ENCODE assay signal across 24 mouse cellular contexts in genomic region chr9:13507822-13508188, GRCm38 (mm10).
A peak's percentile ranks its signal among the peaks of the same experiment; 100 is the strongest.
DNase-seq lines count a peak whose midpoint lies in the region; ATAC-seq and TF ChIP-seq lines count a peak whose summit lies in the region.
"Had no signal": no experiment of that assay in that cellular context is flagged by ENCODE, and none has a peak within 500 bp of the region (broad histone marks: within the 10 kb centered on the region; RNA-seq: fewer than 3 reads in every experiment).

No protein-coding gene starts in this region.

- no peak for ATAC-seq in kidney, embryonic 14.5 days (ENCODE audit: low FRiP score, low TSS enrichment)
- peak; percentile 50 for ATAC-seq in lung, embryonic 14.5 days (ENCODE audit: insufficient read depth)
- no peak for ATAC-seq in CD4-positive, CD25-positive, alpha-beta regulatory T cell, adult 4 months
- ATAC-seq: activated CD4-positive, CD25-positive, alpha-beta regulatory T cell, adult 4 months; forebrain, embryonic 14.5 days; Patski had no signal

- no peak overlapping the region for H3K4me2 ChIP-seq in kidney, embryonic 14.5 days (replicated peaks; ENCODE audit: low read depth, low read length)
- no peak overlapping the region for H3K4me2 ChIP-seq in lung, embryonic 14.5 days
- H3K4me2 ChIP-seq: heart, embryonic 15.5 days; hindbrain, embryonic 14.5 days had no signal

- peak overlapping the region; percentile 59 for H3K27ac ChIP-seq in kidney, embryonic 14.5 days (ENCODE audit: low read depth, low read length)
- no peak overlapping the region for H3K27ac ChIP-seq in kidney, adult 2 months (ENCODE audit: insufficient read depth, low read depth, low read length)
- peak overlapping the region; percentile 8; the same call in 1 of the 2 replicates for H3K27ac ChIP-seq in lung, embryonic 14.5 days (ENCODE audit: low read depth)
- H3K27ac ChIP-seq: embryonic facial prominence, embryonic 10.5 days; forebrain, embryonic 10.5 days; heart, embryonic 10.5 days; heart, embryonic 15.5 days; hindbrain, embryonic 10.5 days; hindbrain, embryonic 14.5 days had no signal

- no peaks in the 10 kb centered on the region for H3K36me3 ChIP-seq in kidney, embryonic 14.5 days (ENCODE audit: control insufficient read depth, insufficient read depth, low read length)
- no peaks in the 10 kb centered on the region for H3K36me3 ChIP-seq in kidney, adult 2 months (ENCODE audit: control insufficient read depth, insufficient read depth, low read length)
- H3K36me3 ChIP-seq in lung, embryonic 14.5 days (ENCODE audit: insufficient read depth), result no peaks in the 10 kb centered on the region
- H3K36me3 ChIP-seq: embryonic facial prominence, embryonic 10.5 days; forebrain, embryonic 10.5 days; heart, embryonic 10.5 days; heart, embryonic 15.5 days; hindbrain, embryonic 10.5 days had no signal

- no peaks in the 10 kb centered on the region for H3K9me3 ChIP-seq in kidney, embryonic 14.5 days (ENCODE audit: control insufficient read depth, low read length)
- H3K9me3 ChIP-seq in lung, embryonic 14.5 days (ENCODE audit: low read depth, low read length), result no peaks in the 10 kb centered on the region
- H3K9me3 ChIP-seq: embryonic facial prominence, embryonic 10.5 days; forebrain, embryonic 10.5 days; heart, embryonic 10.5 days; heart, embryonic 15.5 days; hindbrain, embryonic 10.5 days had no signal

- peak; percentile 33 to 52 for DNase-seq in adrenal gland, adult (ENCODE audit: inconsistent age in 2 of 2, low spot score in 1 of 2)
- no peak for DNase-seq in adrenal gland, postnatal 10 days
- DNase-seq in kidney, adult 2 months, result no peak
- DNase-seq in lung, embryonic 14.5 days, result no peak
- DNase-seq in lung, adult 2 months, result no peak
- peak; percentile 45 for DNase-seq in 416B (ENCODE audit: low read depth)
- DNase-seq: adrenal gland, adult 2 months; cerebellum, adult 2 months; cerebellum, postnatal 10 days; gastrocnemius, postnatal 10 days; heart, postnatal 14 days had no signal

- no peak overlapping the region for H3K9ac ChIP-seq in kidney, embryonic 14.5 days (ENCODE audit: low read depth, low read length)
- H3K9ac ChIP-seq in lung, embryonic 14.5 days, result no peak overlapping the region
- H3K9ac ChIP-seq: heart, embryonic 15.5 days; hindbrain, embryonic 14.5 days had no signal

- no peak for TF ChIP-seq POLR2A in kidney, adult 2 months (IDR thresholded peaks at IDR 0.05; ENCODE audit: low read depth, low read length)
- TF ChIP-seq POLR2A in lung, adult 2 months (IDR thresholded peaks at IDR 0.05; ENCODE audit: borderline replicate concordance, extremely low read depth, low read depth, low read length), result no peak

- no peak for TF ChIP-seq CTCF in kidney, adult 2 months (conservative IDR thresholded peaks at IDR 0.05; ENCODE audit: insufficient read depth, insufficient read length, low read depth, low read length)
- TF ChIP-seq CTCF in lung, embryonic 14.5 days (IDR thresholded peaks at IDR 0.05; ENCODE audit: low read depth), result no peak
- no peak for TF ChIP-seq CTCF in lung, adult 2 months (IDR thresholded peaks at IDR 0.05; ENCODE audit: insufficient read depth, low read length)

- 66% methylated on average over 9 of the region's 9 CpGs for WGBS in kidney, embryonic 14.5 days
- WGBS in kidney, adult 2 months, result 88% methylated on average over 9 of the region's 9 CpGs
- 79% methylated on average over 9 of the region's 9 CpGs for WGBS in lung, embryonic 14.5 days
- WGBS in lung, adult 2 months, result 82% methylated on average over 9 of the region's 9 CpGs

- no peak overlapping the region for H3K4me3 ChIP-seq in kidney, embryonic 14.5 days (ENCODE audit: low read length)
- no peak overlapping the region for H3K4me3 ChIP-seq in kidney, adult 2 months (ENCODE audit: insufficient read depth, low read depth, low read length)
- H3K4me3 ChIP-seq in lung, embryonic 14.5 days (ENCODE audit: low read depth, low read length), result no peak overlapping the region
- H3K4me3 ChIP-seq in lung, adult 2 months (replicated peaks; ENCODE audit: extremely low read depth, low read depth, low read length), result no peak overlapping the region
- H3K4me3 ChIP-seq: embryonic facial prominence, embryonic 10.5 days; erythroblast, embryonic 14.5 days; forebrain, embryonic 10.5 days; heart, embryonic 10.5 days; heart, embryonic 15.5 days; hindbrain, embryonic 10.5 days had no signal

- H3K27me3 ChIP-seq in kidney, embryonic 14.5 days (ENCODE audit: control insufficient read depth, insufficient read depth, low read length), result no peaks in the 10 kb centered on the region
- H3K27me3 ChIP-seq in kidney, adult 2 months (replicated peaks; ENCODE audit: control insufficient read depth, insufficient read depth, low read length), result no peaks in the 10 kb centered on the region
- H3K27me3 ChIP-seq in lung, embryonic 14.5 days (ENCODE audit: insufficient read depth, low read length), result no peaks in the 10 kb centered on the region
- H3K27me3 ChIP-seq: CH12.LX; heart, embryonic 15.5 days; Patski had no signal

- peaks cover 26% of the 10 kb centered on the region for H3K4me1 ChIP-seq in kidney, embryonic 14.5 days (ENCODE audit: control insufficient read depth, insufficient read depth, low read length)
- no peaks in the 10 kb centered on the region for H3K4me1 ChIP-seq in kidney, adult 2 months (ENCODE audit: control insufficient read depth, insufficient read depth, low read length)
- H3K4me1 ChIP-seq in lung, embryonic 14.5 days (ENCODE audit: insufficient read depth), result 0 out of 2 replicates have a peak, but pooled peaks cover 2% of the 10 kb centered on the region
- H3K4me1 ChIP-seq in lung, adult 2 months (ENCODE audit: control insufficient read depth, insufficient read depth, low read length), result peaks cover 5% of the 10 kb centered on the region

Comparison
In these comparisons a context has a peak if more than half of its experiments do, and no peak if none do; other contexts are left out.
1. DNase-seq: peak in adrenal gland, adult (2 of 2) and 416B (single experiment); none in adrenal gland, postnatal 10 days (single experiment), kidney, adult 2 months (single experiment), lung, embryonic 14.5 days (single experiment) and lung, adult 2 months (single experiment).